Mouse (Mus musculus) spleen, postnatal 14 days (tissue): ENCODE measurements around the gene Pde6h.

Source experiments
- DNase-seq, 2 experiments: peaks; one replicate each; pipeline ENCODE4 v3.0.0; 2021 to 2022; ENCODE audit warnings: low spot score in 2 of 2

Pde6h gene

DNA sequence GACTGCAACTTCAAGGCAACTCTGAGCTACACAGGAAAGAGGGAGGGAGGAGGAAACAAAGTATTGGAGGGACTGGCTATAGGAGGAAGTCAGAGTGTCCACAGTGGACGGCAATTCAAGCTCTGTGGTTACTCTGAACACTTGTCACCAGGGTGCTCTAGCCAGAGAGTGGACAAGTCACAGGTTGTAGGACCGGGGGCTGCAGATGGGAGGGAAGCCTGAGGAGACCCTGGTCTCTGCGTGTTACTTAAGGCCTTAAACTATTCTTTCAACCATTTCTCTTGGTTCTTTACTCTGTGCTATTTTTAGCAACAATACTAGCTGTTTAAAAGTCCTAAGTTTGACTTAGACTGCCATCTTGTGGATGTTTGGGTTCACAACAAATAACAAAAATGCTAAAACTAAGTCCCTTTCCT, 56.7 kb downstream of the Pde6h start:
- no peak for DNase-seq

DNA sequence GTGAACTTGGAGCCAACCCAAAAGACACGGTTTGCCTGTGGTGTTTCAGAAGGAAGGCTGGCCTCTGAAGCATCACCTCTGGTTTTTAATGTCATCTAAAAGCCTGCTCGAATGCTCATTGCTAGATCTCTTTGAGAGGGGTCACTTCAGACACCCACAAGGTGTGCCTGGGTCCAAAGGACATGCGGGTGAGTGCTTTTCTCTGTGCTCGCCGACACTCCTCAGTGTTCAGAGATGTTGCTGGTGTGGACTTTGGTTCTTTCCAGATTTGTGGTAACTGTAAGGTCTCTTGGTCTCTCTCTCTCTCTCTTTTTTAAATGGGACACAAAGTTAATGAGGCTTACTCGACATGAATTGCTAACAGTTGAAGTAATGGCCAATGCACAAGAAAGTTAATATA, 58.9 kb downstream of the Pde6h start:
- no peak for DNase-seq

DNA sequence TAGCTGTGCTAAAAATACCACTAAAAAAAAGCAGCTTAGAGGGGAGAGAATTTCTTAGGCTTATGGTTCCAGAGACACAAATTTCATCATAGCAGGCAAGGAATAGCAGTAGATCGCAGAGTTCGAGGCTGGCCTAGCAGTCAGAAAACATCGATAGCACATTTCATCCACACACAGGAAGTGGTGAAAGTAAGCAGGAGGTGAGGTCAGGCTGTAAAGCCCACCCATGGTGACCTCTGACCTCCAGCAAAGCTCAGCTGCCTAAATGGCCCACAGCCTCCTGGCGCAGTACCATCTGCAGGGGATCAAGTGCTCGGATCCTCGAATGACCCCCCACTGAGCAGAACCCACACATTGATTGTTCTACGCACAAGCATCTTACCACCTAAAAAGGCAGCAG, 59.6 kb downstream of the Pde6h start:
- DNase-seq: no peak

DNA sequence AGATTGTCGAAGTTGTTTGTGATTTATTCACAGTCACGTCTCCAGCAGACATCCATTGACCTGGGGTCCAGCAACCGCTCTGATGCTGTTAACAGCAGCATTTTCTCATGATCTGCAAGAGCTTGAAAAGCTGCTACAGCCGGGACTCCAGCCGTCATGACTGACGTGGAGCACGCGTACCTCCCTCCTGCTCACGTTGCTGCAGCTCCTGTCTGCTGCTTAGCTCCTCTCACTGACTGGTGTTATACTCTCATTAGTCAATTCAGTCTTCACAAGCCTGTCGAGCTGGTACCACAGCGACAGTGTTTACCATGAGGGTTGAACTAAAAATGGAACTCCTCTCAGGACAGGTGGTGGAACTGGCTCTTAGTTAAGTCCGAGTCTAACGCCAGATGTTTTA, 62.4 kb downstream of the Pde6h start:
- no peak for DNase-seq

DNA sequence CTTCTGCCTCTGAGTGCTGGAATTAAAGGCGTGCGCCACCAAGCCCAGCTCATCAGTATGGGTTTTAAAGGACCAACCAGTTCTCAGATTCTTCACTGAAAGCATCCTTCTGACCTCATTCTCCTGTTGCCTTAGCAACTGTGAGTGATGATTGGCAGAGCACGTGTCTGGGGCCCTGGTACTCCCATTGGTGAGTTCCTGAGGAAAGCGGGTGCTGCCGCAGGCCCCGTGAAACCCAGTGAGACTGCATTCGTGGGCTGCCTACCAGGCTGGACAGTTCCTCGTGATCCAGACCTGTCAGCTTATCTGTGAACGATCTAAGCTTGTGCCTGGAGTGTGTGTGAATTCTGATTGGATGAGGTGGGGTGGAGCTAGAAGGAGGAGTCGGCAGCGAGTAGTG, 63.1 kb downstream of the Pde6h start:
- no peak for DNase-seq

- DNase-seq: no peak
These were observed 65.0 kb downstream of the Pde6h start for GRCm38 (mm10) chr6:136988536-136989060.

DNA sequence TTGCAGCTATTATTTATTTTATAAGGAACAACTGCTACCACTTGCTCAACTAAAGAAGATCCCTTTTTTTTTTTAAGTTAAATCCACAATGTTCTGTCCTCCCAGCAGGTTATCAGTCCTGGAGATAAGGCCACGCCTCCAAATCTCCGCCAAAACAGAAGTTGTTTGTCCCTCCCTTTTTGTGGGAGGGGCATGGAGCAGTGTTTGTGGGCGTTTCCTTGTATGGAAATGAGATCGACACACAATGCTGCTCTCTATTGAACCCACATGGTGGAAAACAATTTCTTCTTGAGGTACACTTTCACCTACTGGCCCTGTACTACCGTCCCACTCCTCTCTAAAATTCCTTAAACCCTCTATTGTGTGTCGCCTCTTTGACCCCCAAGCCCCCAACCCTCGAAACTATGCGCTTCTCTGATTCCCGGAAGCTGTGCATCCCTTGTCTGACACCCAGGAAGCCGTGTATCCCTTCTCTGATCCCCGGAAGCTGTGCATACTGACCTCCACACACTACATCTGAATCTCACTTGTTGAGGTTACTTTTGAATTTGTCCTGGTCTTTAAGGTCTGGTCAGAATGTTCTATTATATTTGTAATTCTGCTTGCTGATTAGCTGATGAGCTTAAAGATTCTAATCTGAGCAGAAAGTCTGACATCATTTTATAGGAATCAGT, 66.3 kb downstream of the Pde6h start:
- no peak for DNase-seq

- DNase-seq: no peak
These were observed 66.9 kb downstream of the Pde6h start for GRCm38 (mm10) chr6:136990557-136990956.

- DNase-seq: no peak
These were observed 69.9 kb downstream of the Pde6h start for GRCm38 (mm10) chr6:136993574-136993973.

DNA sequence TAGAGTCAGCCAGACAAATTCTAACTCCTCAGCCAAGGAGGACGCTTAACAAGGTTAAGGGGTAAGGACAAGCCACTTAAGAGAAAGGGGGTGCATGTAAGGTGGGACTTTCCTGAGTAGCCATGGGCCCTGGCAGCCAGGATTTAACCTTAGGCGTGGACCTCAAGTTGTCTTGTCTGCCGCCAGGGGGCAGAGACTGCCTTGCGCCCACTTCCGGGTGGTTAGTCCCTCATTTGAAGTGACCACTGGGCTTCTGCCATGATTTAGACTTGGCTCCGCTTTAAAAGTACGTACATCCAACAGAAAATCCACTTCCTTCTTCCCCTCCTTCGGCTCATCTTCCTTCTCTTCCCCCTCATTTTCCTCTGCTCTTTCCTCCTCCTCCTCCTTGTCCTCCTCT, 71.9 kb downstream of the Pde6h start:
- no peak for DNase-seq

- no peak for DNase-seq
These were observed 72.7 kb downstream of the Pde6h start for GRCm38 (mm10) chr6:136996336-136996735.

DNA sequence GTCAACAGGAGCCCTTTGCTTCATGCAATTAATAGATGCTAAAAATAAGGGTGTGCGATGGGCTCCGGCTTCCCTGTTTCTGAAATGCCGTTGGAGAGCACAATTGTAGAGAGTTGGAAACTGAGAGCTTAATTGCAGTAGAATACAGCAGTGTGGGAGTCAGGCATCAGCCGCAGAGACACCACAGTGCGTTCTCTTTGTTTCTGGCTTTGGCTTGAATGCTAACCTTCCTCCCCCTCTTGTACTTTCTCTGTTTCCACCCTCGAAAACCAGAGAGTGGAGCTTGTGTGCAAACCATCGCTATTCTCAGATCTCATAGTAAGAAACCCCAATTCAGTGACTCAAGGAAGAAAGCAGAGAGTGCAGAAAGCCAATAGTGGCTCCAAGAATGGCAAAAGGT, 74.5 kb downstream of the Pde6h start:
- DNase-seq: no peak

DNA sequence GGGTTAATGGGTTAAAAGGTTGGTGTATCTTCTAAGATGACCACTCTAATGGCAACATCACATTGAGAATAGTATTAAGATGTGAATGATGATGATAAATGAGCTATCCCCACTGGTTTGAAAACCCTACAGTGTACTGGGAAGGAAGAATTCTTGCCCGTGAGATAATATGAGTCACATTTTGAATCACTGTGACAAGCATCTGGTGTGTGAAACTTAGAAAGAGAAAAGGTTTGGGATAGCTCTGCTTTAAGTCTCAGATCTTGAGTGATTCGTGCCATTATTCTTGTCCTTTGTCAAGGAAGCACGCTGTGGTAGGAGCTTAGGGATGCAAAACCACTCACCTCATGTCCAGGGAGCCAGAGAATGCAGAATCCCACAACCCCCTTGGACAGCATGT, 75.4 kb downstream of the Pde6h start:
- no peak for DNase-seq

DNA sequence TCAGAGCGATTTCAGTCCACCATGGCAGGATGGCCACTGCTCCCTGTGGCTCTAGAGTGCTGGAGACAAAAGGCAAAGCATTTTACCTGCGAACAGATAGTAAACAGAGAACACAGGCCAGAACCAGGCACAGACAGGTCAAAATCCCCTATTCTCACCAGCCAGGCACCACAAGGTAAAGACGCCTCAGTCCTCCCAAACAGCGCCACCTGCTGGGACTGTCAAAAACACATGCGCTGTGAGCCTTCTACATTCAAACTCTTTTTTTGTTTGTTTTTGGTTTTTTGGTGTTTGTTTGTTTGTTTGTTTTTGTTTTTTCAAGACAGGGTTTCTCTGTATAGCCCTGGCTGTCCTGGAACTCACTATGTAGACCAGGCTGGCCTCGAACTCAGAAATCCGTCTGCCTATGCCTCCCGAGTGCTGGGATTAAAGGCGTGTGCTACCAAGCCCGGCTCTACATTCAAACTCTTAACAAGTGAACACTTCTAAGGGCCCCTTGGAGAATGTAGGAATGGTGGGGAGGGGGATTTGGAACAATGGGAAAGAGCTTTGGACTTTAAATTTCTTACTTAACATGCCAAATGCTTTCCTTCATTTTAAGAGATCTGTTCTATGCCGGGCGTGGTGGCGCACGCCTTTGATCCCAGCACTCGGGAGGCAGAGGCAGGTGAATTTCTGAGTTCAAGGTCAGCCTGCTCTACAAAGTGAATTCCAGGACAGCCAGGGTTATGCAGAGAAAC, 76.2 kb downstream of the Pde6h start:
- DNase-seq: no peak

GRCm38 (mm10) chr6:137000706-137001105, 77.1 kb downstream of the Pde6h start:
- no peak for DNase-seq

- no peak for DNase-seq
These were observed 77.9 kb downstream of the Pde6h start for GRCm38 (mm10) chr6:137001267-137002168.

GRCm38 (mm10) chr6:137002169-137002514, 78.5 kb downstream of the Pde6h start:
- no peak for DNase-seq

DNA sequence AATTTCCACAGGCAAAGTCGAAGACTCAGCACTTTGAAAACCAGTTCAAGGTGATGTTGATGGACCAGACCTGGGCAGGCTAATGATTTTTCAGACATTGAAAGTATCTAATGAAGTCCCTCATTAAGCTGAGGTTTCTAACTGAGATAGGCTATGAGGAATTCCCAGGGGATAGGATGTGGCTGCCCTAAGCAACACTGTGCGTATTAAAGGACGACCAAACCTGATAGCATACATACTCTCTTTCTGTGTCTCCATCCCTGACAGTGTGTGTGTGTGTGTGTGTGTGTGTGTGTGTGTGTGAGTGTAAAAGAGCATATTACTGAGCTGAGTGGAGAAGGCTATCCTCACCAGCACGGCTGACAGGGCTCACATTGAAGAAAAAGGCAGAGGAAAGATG, 80.7 kb downstream of the Pde6h start:
- no peak for DNase-seq

DNA sequence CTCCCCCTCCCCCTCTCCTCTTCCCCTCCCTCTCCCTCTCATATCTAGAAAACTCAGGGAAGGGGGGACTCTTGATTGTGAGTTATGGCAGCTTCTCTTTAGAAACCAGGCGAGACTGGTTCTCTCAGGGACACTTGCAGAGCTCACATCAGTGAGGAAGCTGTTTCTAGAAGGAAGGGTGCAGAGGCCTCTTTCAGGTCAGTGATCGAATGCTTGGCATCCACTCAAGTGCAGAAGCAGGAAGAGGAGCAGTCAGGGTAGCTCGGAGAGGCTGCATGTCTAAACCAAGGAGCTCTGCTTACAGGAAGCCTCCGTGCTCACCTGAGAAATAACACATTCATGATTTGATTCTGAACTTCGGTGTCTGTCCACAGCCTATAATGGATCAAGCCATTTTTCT, 87.6 kb downstream of the Pde6h start:
- DNase-seq: no peak

DNA sequence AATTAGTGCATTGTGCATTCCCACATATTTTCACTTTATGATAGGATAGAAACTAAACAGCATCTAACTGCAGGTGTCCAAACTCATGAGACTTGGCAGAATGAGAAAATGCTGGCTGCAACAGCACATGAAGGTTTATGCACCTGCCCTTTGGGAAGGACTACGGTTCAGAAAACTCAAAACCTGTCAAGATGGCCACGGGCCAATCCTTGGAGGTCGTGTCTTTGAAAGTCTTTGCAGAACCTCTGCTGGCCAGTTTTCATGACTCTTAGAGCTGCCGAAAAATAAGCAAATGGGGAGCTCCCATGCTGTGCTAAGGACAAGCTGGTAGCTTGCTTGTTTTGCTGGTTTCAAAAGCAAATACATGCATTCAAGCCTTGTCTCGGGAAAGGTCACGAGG, 90.7 kb downstream of the Pde6h start:
- no peak for DNase-seq

DNA sequence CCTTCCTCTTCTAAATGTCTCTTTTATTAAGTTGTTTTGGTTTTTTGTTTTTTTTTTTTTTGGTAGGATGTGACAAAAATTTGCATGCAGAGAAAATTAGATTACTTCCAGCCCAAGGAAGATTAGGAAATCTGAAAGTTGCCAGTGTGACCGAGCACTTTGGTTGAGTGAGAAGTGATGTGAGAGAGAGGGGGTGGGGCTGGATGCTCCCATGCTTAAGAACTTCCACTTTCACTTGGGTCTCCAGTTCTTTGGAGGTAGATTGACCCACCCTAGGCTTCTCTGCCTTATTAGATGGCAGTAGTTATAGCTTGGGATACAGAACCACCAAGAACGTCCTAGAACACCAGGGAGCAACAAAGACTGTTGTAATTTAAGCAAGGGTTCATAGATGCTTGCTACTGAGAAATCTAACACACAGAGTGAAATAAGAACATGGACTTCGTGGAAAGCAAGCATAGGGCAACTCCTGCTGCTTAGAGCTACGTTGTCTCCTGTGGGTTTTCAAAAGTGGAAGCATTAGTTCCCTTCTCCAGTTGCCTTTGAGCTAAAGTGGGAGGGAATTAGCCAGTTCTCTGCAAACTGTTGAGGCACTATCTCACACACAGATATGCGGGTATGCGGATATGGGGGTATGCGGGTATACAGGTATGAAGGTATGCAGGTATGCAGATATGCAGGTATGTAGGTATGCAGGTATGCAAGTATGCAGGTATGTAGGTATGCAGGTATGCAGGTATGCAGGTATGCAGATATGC, 93.8 kb downstream of the Pde6h start:
- DNase-seq: no peak
